Mouse (Mus musculus) heart, embryonic 14.5 days (tissue): Measurements from ENCODE around the gene Cyb5rl. TPM values are rescaled to one million over a fixed set of nuclear protein-coding genes. Genes with fewer than 3 reads are reported as not detected.

ENCODE experiments used
- ATAC-seq: fragments of 200-750 bp; cut with Nextera tagmentation; 2 replicates; pipeline ENCODE4 v1.8.0; 2017; ENCODE audit warnings: low read depth, moderate TSS enrichment; ENCODE audit not compliant: insufficient number of reproducible peaks, insufficient read depth, low FRiP score
- H3K27ac ChIP-seq, 2 experiments: fragments of 200-500 bp in 1 of 2; fragments of 300-500 bp in 1 of 2; sonication (generic) in 1 of 2; replicated peaks in 1 of 2; 2 replicates each; pipeline ENCODE4 v1.5.1; 2012 to 2014; ENCODE audit warnings: low read depth in 2 of 2, low read length in 2 of 2, control low read depth in 1 of 2, mild to moderate bottlenecking in 1 of 2, mixed read lengths in 1 of 2; ENCODE audit not compliant: control insufficient read depth in 1 of 2, insufficient read depth in 1 of 2
- H3K27me3 ChIP-seq: fragments of 300-500 bp; sonication (generic); 2 replicates; pipeline ENCODE4 v1.6.1; 2014; ENCODE audit warnings: mild to moderate bottlenecking, low read length, control low read depth; ENCODE audit not compliant: control insufficient read depth, insufficient read depth
- H3K36me3 ChIP-seq: fragments of 300-500 bp; sonication (generic); 2 replicates; pipeline ENCODE4 v1.6.1; 2014; ENCODE audit warnings: mild to moderate bottlenecking, control low read depth, low read length, mixed read lengths; ENCODE audit not compliant: control insufficient read depth, insufficient read depth
- H3K4me1 ChIP-seq, 2 experiments: fragments of 200-500 bp in 1 of 2; fragments of 300-500 bp in 1 of 2; sonication (generic) in 1 of 2; 2 replicates each; pipeline ENCODE4 v1.6.1; 2012 to 2014; ENCODE audit warnings: low read length in 2 of 2, control low read depth in 1 of 2, mixed read lengths in 1 of 2; ENCODE audit not compliant: control insufficient read depth in 2 of 2, insufficient read depth in 2 of 2
- H3K4me2 ChIP-seq: fragments of 300-500 bp; sonication (generic); 2 replicates; pipeline ENCODE4 v1.6.1; 2014; ENCODE audit warnings: mild to moderate bottlenecking, low read length
- H3K4me3 ChIP-seq, 2 experiments: fragments of 200-500 bp in 1 of 2; fragments of 300-500 bp in 1 of 2; sonication (generic) in 1 of 2; 2 replicates each; pipeline ENCODE4 v1.5.1; 2012 to 2014; ENCODE audit warnings: low read length in 2 of 2, mild to moderate bottlenecking in 2 of 2, control low read depth in 1 of 2, low read depth in 1 of 2, moderate library complexity in 1 of 2; ENCODE audit not compliant: control insufficient read depth in 1 of 2, insufficient read depth in 1 of 2
- H3K9ac ChIP-seq: fragments of 300-500 bp; sonication (generic); 2 replicates; pipeline ENCODE4 v1.6.1; 2014; ENCODE audit warnings: mild to moderate bottlenecking, low read length
- H3K9me3 ChIP-seq: fragments of 300-500 bp; sonication (generic); 2 replicates; pipeline ENCODE4 v1.6.1; 2016; ENCODE audit warnings: low read length, control low read depth; ENCODE audit not compliant: control insufficient read depth
- WGBS: fragments of 180-500 bp; shearing (Covaris S2); extraction: QIAGEN DNeasy Blood & Tissue Kit; methylation state at CpG from one replicate; pipeline ENCODE4 v1.1.7; 2014; 5-methylcytosine and 5-hydroxymethylcytosine counted together
- polyA plus RNA-seq: library from polyadenylated mRNA; unstranded; fragments of >200 nt; fragmentation: Nextera tagmentation; extraction: Ambion mirVana; gene quantifications from 2 replicates; pipeline ENCODE4 v1.2.1, GENCODE M21; 2014

Cyb5rl gene
- polyA plus RNA-seq, 1 experiment from 2014 or later, result 5.1 TPM

DNA sequence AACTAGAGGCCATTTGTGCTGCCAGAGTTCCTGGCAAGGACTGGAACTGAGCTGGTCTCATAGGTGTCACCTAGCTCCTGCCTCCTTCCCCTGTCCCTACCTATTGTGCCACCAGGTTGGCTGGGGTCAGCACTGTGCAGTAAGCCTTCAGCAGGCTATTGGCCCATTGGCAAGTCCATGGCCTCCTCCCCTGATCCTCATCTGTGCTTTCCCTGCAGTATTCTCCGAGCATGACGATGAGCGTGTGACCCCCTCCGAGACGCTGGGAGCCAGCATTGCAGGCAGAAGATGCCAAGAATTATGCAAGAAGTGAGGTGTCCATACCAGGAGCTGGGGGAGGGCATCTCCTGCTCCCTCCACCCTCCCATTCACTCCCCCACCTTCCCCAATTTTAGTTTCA lies 19.0 kb upstream of the Cyb5rl start:
- 80% methylated on average over 5 of the region's 5 CpGs for WGBS
- ATAC-seq, result no peak
- Histone ChIP-seq H3K36me3 (peaks cover 67% of the 10 kb centered on the region), H3K4me3 (no peak overlapping the region), H3K4me1 (no peaks in the 10 kb centered on the region), H3K4me2 (no peak overlapping the region), H3K9me3 (no peaks in the 10 kb centered on the region), H3K27me3 (no peaks in the 10 kb centered on the region), H3K27ac (no peak overlapping the region), H3K9ac (no peak overlapping the region)

DNA sequence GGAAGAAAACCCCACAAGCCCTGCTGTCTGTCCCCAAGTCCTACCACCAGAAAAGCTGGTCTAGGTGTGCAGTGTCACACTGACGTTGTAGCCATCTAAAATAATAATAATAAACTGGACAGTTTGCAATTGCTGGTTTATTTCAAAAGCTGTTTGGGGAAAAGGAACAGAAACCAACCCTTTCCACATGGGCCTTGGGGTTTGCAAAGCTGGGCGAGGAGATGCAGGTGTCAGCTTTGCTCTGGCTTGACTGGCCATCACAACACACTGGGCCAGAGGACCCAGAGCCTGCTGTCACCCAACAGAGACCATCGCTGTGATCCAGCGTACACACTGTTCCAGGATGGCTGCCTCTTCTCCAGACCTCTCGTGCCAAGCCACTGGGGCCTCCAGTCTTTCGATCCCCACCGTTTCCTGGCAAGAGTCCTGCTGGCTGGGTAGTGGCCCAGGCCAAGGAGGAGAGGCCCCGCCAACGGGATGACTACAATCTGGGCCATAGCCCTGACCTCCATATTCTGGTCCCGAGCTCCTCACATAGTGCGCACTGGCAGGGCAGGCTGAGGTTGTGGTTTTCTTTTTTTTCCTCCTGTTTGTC lies 18.1 kb upstream of the Cyb5rl start:
- no peak overlapping the region for H3K4me3 ChIP-seq
- no peaks in the 10 kb centered on the region for H3K9me3 ChIP-seq
- 96% methylated on average over 11 of the region's 11 CpGs for WGBS
- H3K27me3 ChIP-seq, result no peaks in the 10 kb centered on the region
- no peaks in the 10 kb centered on the region for H3K4me1 ChIP-seq
- ATAC-seq, result no peak
- no peak overlapping the region for H3K9ac ChIP-seq
- peaks cover 61% of the 10 kb centered on the region for H3K36me3 ChIP-seq
- H3K4me2 ChIP-seq, result no peak overlapping the region
- no peak overlapping the region for H3K27ac ChIP-seq

- H3K4me1 ChIP-seq, result no peaks in the 10 kb centered on the region
- no peak overlapping the region for H3K9ac ChIP-seq
- H3K27me3 ChIP-seq, result no peaks in the 10 kb centered on the region
- no peaks in the 10 kb centered on the region for H3K9me3 ChIP-seq
- no peak overlapping the region for H3K27ac ChIP-seq
- peaks cover 45% of the 10 kb centered on the region for H3K36me3 ChIP-seq
- ATAC-seq, result no peak
- no peak overlapping the region for H3K4me2 ChIP-seq
- WGBS, result 34% methylated on average over 4 of the region's 4 CpGs
- no peak overlapping the region for H3K4me3 ChIP-seq
Measured at GRCm38 (mm10) chr4:107051889-107052288, 14.9 kb upstream of the Cyb5rl start.

GRCm38 (mm10) chr4:107052962-107053553 lies 13.7 kb upstream of the Cyb5rl start:
- no peak overlapping the region for H3K4me3 ChIP-seq
- H3K4me1 ChIP-seq, result no peaks in the 10 kb centered on the region
- H3K27me3 ChIP-seq, result no peaks in the 10 kb centered on the region
- peaks cover 45% of the 10 kb centered on the region for H3K36me3 ChIP-seq
- H3K27ac ChIP-seq, result no peak overlapping the region
- no peaks in the 10 kb centered on the region for H3K9me3 ChIP-seq
- no peak overlapping the region for H3K9ac ChIP-seq
- no peak overlapping the region for H3K4me2 ChIP-seq
- no peak for ATAC-seq
- WGBS, result 48% methylated on average over 5 of the region's 5 CpGs

- WGBS, result 57% methylated on average over 3 of the region's 3 CpGs
- no peak overlapping the region for H3K9ac ChIP-seq
- no peaks in the 10 kb centered on the region for H3K27me3 ChIP-seq
- peaks cover 58% of the 10 kb centered on the region for H3K36me3 ChIP-seq
- no peak for ATAC-seq
- H3K27ac ChIP-seq, result no peak overlapping the region
- no peak overlapping the region for H3K4me2 ChIP-seq
- no peaks in the 10 kb centered on the region for H3K9me3 ChIP-seq
- H3K4me1 ChIP-seq, result no peaks in the 10 kb centered on the region
- no peak overlapping the region for H3K4me3 ChIP-seq
Measured at GRCm38 (mm10) chr4:107056088-107056487, 10.7 kb upstream of the Cyb5rl start.

DNA sequence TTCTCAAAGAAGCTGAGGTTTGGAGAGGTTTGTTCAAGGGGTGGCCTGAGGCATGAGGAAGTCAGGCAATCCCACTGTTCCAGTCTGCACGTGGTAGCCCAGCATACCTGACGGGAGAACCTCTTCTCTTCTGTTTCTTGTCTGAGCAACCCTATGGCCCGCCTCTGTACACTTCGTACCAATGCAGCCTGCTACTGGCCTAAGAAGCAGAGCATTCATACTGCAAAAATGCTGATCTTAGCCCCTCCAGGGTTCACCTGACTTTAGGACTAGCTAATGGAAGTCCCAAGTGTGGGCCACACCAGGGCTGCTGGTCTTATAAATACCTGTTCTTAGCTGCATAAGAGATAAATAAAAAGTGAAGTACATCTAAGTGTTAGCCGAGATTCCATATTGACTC lies 8.4 kb upstream of the Cyb5rl start:
- 89% methylated on average over 5 of the region's 5 CpGs for WGBS
- Histone ChIP-seq H3K9me3 (no peaks in the 10 kb centered on the region), H3K4me1 (no peaks in the 10 kb centered on the region), H3K4me3 (no peak overlapping the region), H3K9ac (no peak overlapping the region), H3K27ac (no peak overlapping the region), H3K4me2 (no peak overlapping the region), H3K27me3 (no peaks in the 10 kb centered on the region), H3K36me3 (peaks cover 81% of the 10 kb centered on the region)
- no peak for ATAC-seq

GRCm38 (mm10) chr4:107058781-107059180 lies 8.0 kb upstream of the Cyb5rl start:
- H3K4me2 ChIP-seq, result no peak overlapping the region
- H3K27ac ChIP-seq, result no peak overlapping the region
- 76% methylated on average over 6 of the region's 6 CpGs for WGBS
- no peaks in the 10 kb centered on the region for H3K27me3 ChIP-seq
- no peaks in the 10 kb centered on the region for H3K4me1 ChIP-seq
- no peak for ATAC-seq
- H3K4me3 ChIP-seq, result no peak overlapping the region
- peaks cover 85% of the 10 kb centered on the region for H3K36me3 ChIP-seq
- H3K9me3 ChIP-seq, result no peaks in the 10 kb centered on the region
- no peak overlapping the region for H3K9ac ChIP-seq

GRCm38 (mm10) chr4:107061560-107061959 lies 5.2 kb upstream of the Cyb5rl start:
- WGBS, result 93% methylated on average over 4 of the region's 4 CpGs
- ATAC-seq, result no peak
- H3K36me3 ChIP-seq, result peaks cover 80% of the 10 kb centered on the region

More at GRCm38 (mm10) chr4:107061560-107061959, 5.2 kb upstream of the Cyb5rl start:
- H3K27me3 ChIP-seq, result no peaks in the 10 kb centered on the region
- no peak overlapping the region for H3K27ac ChIP-seq
- no peaks in the 10 kb centered on the region for H3K9me3 ChIP-seq
- no peak overlapping the region for H3K9ac ChIP-seq
- H3K4me3 ChIP-seq, result no peak overlapping the region
- H3K4me2 ChIP-seq, result no peak overlapping the region
- peaks cover 0 to 8% of the 10 kb centered on the region in 2 experiments; a peak in 2 of 4 replicates for H3K4me1 ChIP-seq
